8 mouse cellular contexts compared by ENCODE assay signal in the genomic region with DNA sequence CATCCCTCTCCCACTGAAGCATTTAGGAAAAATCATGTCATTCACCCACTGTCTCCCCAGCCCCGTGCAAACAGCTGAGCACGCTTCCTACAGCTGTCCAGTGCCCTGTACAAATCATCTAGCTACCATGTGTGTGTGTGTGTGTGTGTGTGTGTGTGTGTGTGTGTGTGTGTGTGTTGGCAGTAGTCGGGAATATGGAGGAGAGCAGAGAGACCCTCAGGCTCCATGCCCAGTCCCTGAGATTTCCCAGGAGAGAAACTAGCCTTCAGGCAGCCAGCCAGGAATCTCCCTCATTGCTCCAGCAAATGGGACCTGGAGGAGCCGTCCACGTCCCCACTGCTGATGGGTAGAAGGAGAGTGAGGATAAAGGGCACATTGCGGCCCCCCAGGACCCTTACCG.
A peak's percentile ranks its signal among the peaks of the same experiment; 100 is the strongest.
DNase-seq lines count a peak whose midpoint lies in the region; ATAC-seq and TF ChIP-seq lines count a peak whose summit lies in the region.

No protein-coding gene starts in this region.

- no peaks in the 10 kb centered on the region for H3K9me3 ChIP-seq in forebrain, postnatal 0 days (ENCODE audit: low read length)
- H3K9me3 ChIP-seq in midbrain, embryonic 15.5 days = no peaks in the 10 kb centered on the region

- no peak overlapping the region for H3K4me3 ChIP-seq in forebrain, postnatal 0 days (ENCODE audit: low read depth, low read length)
- no peak overlapping the region for H3K4me3 ChIP-seq in midbrain, embryonic 15.5 days

- no peaks in the 10 kb centered on the region for H3K27me3 ChIP-seq in forebrain, postnatal 0 days (ENCODE audit: insufficient read depth, low read length)
- no peaks in the 10 kb centered on the region for H3K27me3 ChIP-seq in midbrain, embryonic 15.5 days (replicated peaks)

- peak overlapping the region; percentile 73 for H3K27ac ChIP-seq in forebrain, postnatal 0 days (ENCODE audit: low read depth, low read length)
- H3K27ac ChIP-seq in midbrain, embryonic 15.5 days = peak overlapping the region; percentile 89

- peak; percentile 61 for DNase-seq in adrenal gland, postnatal 10 days
- DNase-seq in adrenal gland, adult 8-10 months = no peak
- DNase-seq in layer of hippocampus, adult 11-12 months (ENCODE audit: low spot score) = peak; percentile 18
- DNase-seq in layer of hippocampus, adult 9-11 months = no peak
- peak; percentile 83 for DNase-seq in forebrain, postnatal 0 days
- no peak for DNase-seq in thymus, postnatal 10 days (ENCODE audit: low spot score in 2 of 2)
- DNase-seq in kidney, adult 11 months = no peak

- no peak for TF ChIP-seq CTCF in forebrain, postnatal 0 days (IDR thresholded peaks at IDR 0.05; ENCODE audit: low read depth)

- H3K4me1 ChIP-seq in forebrain, postnatal 0 days (ENCODE audit: insufficient read depth) = 0 out of 2 replicates have a peak, but pooled peaks cover 9% of the 10 kb centered on the region
- H3K4me1 ChIP-seq in midbrain, embryonic 15.5 days = peaks cover 35% of the 10 kb centered on the region

- H3K4me2 ChIP-seq in forebrain, postnatal 0 days (ENCODE audit: low read depth) = peak overlapping the region; percentile 21
- H3K4me2 ChIP-seq in midbrain, embryonic 15.5 days = peak overlapping the region; percentile 33

- H3K9ac ChIP-seq in forebrain, postnatal 0 days = no peak overlapping the region
- no peak overlapping the region for H3K9ac ChIP-seq in midbrain, embryonic 15.5 days

- 7% methylated on average over 7 of the region's 7 CpGs for WGBS in forebrain, postnatal 0 days
- WGBS in midbrain, embryonic 15.5 days = 4% methylated on average over 7 of the region's 7 CpGs

- H3K36me3 ChIP-seq in forebrain, postnatal 0 days (ENCODE audit: insufficient read depth) = no peaks in the 10 kb centered on the region
- H3K36me3 ChIP-seq in midbrain, embryonic 15.5 days (replicated peaks) = no peaks in the 10 kb centered on the region

- peak; percentile 78 for ATAC-seq in forebrain, postnatal 0 days
- peak; percentile 70 for ATAC-seq in midbrain, embryonic 15.5 days (replicated peaks)

Comparison
In these comparisons a context has a peak if more than half of its experiments do, and no peak if none do; other contexts are left out.
1. DNase-seq: peak in adrenal gland, postnatal 10 days (single experiment), layer of hippocampus, adult 11-12 months (single experiment) and forebrain, postnatal 0 days (single experiment); none in adrenal gland, adult 8-10 months (single experiment), layer of hippocampus, adult 9-11 months (single experiment), thymus, postnatal 10 days (0 of 2) and kidney, adult 11 months (single experiment).